Comparison of ENCODE assay signal across 10 mouse cellular contexts in genomic region chr16:4979755-4980380, GRCm38 (mm10). TPM values are rescaled to one million over a fixed set of nuclear protein-coding genes. Genes with fewer than 3 reads are reported as not detected.
A peak's percentile ranks its signal among the peaks of the same experiment; 100 is the strongest.
DNase-seq lines count a peak whose midpoint lies in the region; ATAC-seq and TF ChIP-seq lines count a peak whose summit lies in the region.
"Had no signal": no experiment of that assay in that cellular context is flagged by ENCODE, and none has a peak within 500 bp of the region (broad histone marks: within the 10 kb centered on the region; RNA-seq: fewer than 3 reads in every experiment).

No protein-coding gene starts in this region.

- no peak overlapping the region for H3K27ac ChIP-seq in neural tube, embryonic 11.5 days (ENCODE audit: low read depth, low read length)
- no peak overlapping the region for H3K27ac ChIP-seq in hindbrain, embryonic 14.5 days
- no peak overlapping the region for H3K27ac ChIP-seq in liver, embryonic 14.5 days

- TF ChIP-seq EP300 in liver, embryonic 14.5 days (IDR thresholded peaks at IDR 0.05; ENCODE audit: low read depth): no peak

- H3K27me3 ChIP-seq in neural tube, embryonic 11.5 days (ENCODE audit: control insufficient read depth, insufficient read depth, low read length): no peaks in the 10 kb centered on the region
- no peaks in the 10 kb centered on the region for H3K27me3 ChIP-seq in hindbrain, embryonic 14.5 days (ENCODE audit: control insufficient read depth, insufficient read depth, low read length)
- H3K27me3 ChIP-seq in liver, embryonic 14.5 days (ENCODE audit: control insufficient read depth, insufficient read depth, low read length): no peaks in the 10 kb centered on the region
- H3K27me3 ChIP-seq in splenic B cell, adult 2 months (ENCODE audit: control insufficient read depth, insufficient read depth, low read length, poor library complexity, severe bottlenecking): no peaks in the 10 kb centered on the region
- H3K27me3 ChIP-seq: heart, embryonic 15.5 days had no signal

- no peaks in the 10 kb centered on the region for H3K4me1 ChIP-seq in neural tube, embryonic 11.5 days (ENCODE audit: control insufficient read depth, insufficient read depth, low read length)
- no peaks in the 10 kb centered on the region for H3K4me1 ChIP-seq in hindbrain, embryonic 14.5 days (replicated peaks; ENCODE audit: control insufficient read depth, insufficient read depth, low read length)
- peaks cover 0 to 4% of the 10 kb centered on the region in 2 experiments; a peak in 1 of 4 replicates for H3K4me1 ChIP-seq in liver, embryonic 14.5 days (replicated peaks; ENCODE audit: control insufficient read depth in 2 of 2, insufficient read depth in 2 of 2, low read length in 1 of 2)

- no peak; the same call in 1 of the 2 replicates for ATAC-seq in neural tube, embryonic 11.5 days (ENCODE audit: insufficient read depth, low FRiP score, low TSS enrichment)
- ATAC-seq in hindbrain, embryonic 14.5 days (ENCODE audit: low FRiP score): no peak
- no peak for ATAC-seq in liver, embryonic 14.5 days (ENCODE audit: insufficient read depth)

- H3K9me3 ChIP-seq in neural tube, embryonic 11.5 days (ENCODE audit: control insufficient read depth, low read length): no peaks in the 10 kb centered on the region
- H3K9me3 ChIP-seq in hindbrain, embryonic 14.5 days (ENCODE audit: control insufficient read depth, low read length): no peaks in the 10 kb centered on the region
- H3K9me3 ChIP-seq in liver, embryonic 14.5 days (ENCODE audit: control insufficient read depth, low read length): no peaks in the 10 kb centered on the region
- H3K9me3 ChIP-seq: heart, embryonic 15.5 days had no signal

- peak; percentile 36 for DNase-seq in adrenal gland, adult 2 months
- DNase-seq in adrenal gland, adult 8-10 months: no peak
- peak; percentile 33 for DNase-seq in neural tube, embryonic 11.5 days (ENCODE audit: low spot score)
- DNase-seq in neural tube, embryonic 10.5 days (ENCODE audit: extremely low spot score, low spot score): no peak
- peak; percentile 36 for DNase-seq in hindbrain, embryonic 14.5 days (ENCODE audit: low spot score)
- no peak for DNase-seq in liver, embryonic 14.5 days (ENCODE audit: low read depth in 3 of 3, low spot score in 3 of 3)
- DNase-seq in splenic B cell, adult 2 months (ENCODE audit: low read depth, low spot score): peak; percentile 81
- no peak for DNase-seq in layer of hippocampus, adult 9-10 months (ENCODE audit: low spot score)

- WGBS in neural tube, embryonic 11.5 days: 80% methylated on average over 4 of the region's 4 CpGs
- 72% methylated on average over 4 of the region's 4 CpGs for WGBS in hindbrain, embryonic 14.5 days
- 54% methylated on average over 4 of the region's 4 CpGs for WGBS in liver, embryonic 14.5 days (ENCODE audit: insufficient replicate concordance)

- H3K4me2 ChIP-seq in neural tube, embryonic 11.5 days (ENCODE audit: low read depth): no peak overlapping the region
- H3K4me2 ChIP-seq in hindbrain, embryonic 14.5 days (replicated peaks): no peak overlapping the region
- H3K4me2 ChIP-seq in liver, embryonic 14.5 days (ENCODE audit: low read depth): no peak overlapping the region
- H3K4me2 ChIP-seq: heart, embryonic 15.5 days had no signal

- peak; percentile 77 for TF ChIP-seq CTCF in liver, embryonic 14.5 days (IDR thresholded peaks at IDR 0.05; ENCODE audit: low read depth)

- no peak overlapping the region for H3K4me3 ChIP-seq in neural tube, embryonic 11.5 days (ENCODE audit: low read depth, low read length)
- no peak overlapping the region for H3K4me3 ChIP-seq in hindbrain, embryonic 14.5 days (replicated peaks; ENCODE audit: low read length)
- H3K4me3 ChIP-seq in liver, embryonic 14.5 days (ENCODE audit: insufficient read depth in 1 of 2, low read depth in 2 of 2, low read length in 2 of 2): no peak overlapping the region
- H3K4me3 ChIP-seq: heart, embryonic 15.5 days had no signal

- no peaks in the 10 kb centered on the region for H3K36me3 ChIP-seq in neural tube, embryonic 11.5 days (ENCODE audit: control insufficient read depth, insufficient read depth, low read length)
- no peaks in the 10 kb centered on the region for H3K36me3 ChIP-seq in hindbrain, embryonic 14.5 days (replicated peaks; ENCODE audit: control insufficient read depth, insufficient read depth)
- no peaks in the 10 kb centered on the region for H3K36me3 ChIP-seq in liver, embryonic 14.5 days (replicated peaks; ENCODE audit: control insufficient read depth, insufficient read depth, low read depth)
- H3K36me3 ChIP-seq in splenic B cell, adult 2 months (ENCODE audit: control insufficient read depth, insufficient read depth, low read length, poor library complexity, severe bottlenecking): no peaks in the 10 kb centered on the region
- H3K36me3 ChIP-seq: heart, embryonic 15.5 days had no signal

- H3K9ac ChIP-seq in neural tube, embryonic 11.5 days (ENCODE audit: low read length): no peak overlapping the region
- H3K9ac ChIP-seq in hindbrain, embryonic 14.5 days: no peak overlapping the region
- no peak overlapping the region for H3K9ac ChIP-seq in liver, embryonic 14.5 days (replicated peaks)
- H3K9ac ChIP-seq: heart, embryonic 15.5 days had no signal

RNA-seq across cellular contexts. Expression of gene Anks3, which starts 15.9 kb away (rescaled TPM):
- total RNA-seq in adrenal gland, adult 2 months (2021): 10 to 100 TPM; 30.8 to 33.9 TPM
- 39.2 and 45.3 TPM in 2 replicates for polyA plus RNA-seq in adrenal gland, adult 2 months (2012; rRNA removed)
- total RNA-seq in adrenal gland, adult 8-10 months (2022): 10 to 100 TPM; 48.5 to 79.6 (median 58.6) TPM
- polyA plus RNA-seq in neural tube, embryonic 11.5 days (2014; fragmentation: Nextera tagmentation; extraction: Ambion mirVana): 42.4 and 44.9 TPM in 2 replicates
- 55.9 and 58.5 TPM in 2 replicates for polyA plus RNA-seq in hindbrain, embryonic 14.5 days (2014; fragmentation: Nextera tagmentation; extraction: Ambion mirVana)
- 12.8 and 16.2 TPM in 2 replicates for polyA plus RNA-seq in liver, embryonic 14.5 days (2012; rRNA removed)
- 9.9 and 10.2 TPM in 2 replicates for polyA plus RNA-seq in liver, embryonic 14.5 days (2014; fragmentation: Nextera tagmentation; extraction: Ambion mirVana)

RNA-seq across cellular contexts. Expression of gene Sept12, which starts 17.8 kb away (rescaled TPM):
- total RNA-seq in adrenal gland, adult 2 months (2021): not detected
- not detected in 2 replicates for polyA plus RNA-seq in adrenal gland, adult 2 months (2012; rRNA removed)
- total RNA-seq in adrenal gland, adult 8-10 months (2022): not detected
- polyA plus RNA-seq in neural tube, embryonic 11.5 days (2014; fragmentation: Nextera tagmentation; extraction: Ambion mirVana): not detected in 2 replicates
- polyA plus RNA-seq in hindbrain, embryonic 14.5 days (2014; fragmentation: Nextera tagmentation; extraction: Ambion mirVana): not detected in 2 replicates
- 0.02 TPM in 1 of 2 replicates, not detected in the other for polyA plus RNA-seq in liver, embryonic 14.5 days (2012; rRNA removed)
- not detected in 2 replicates for polyA plus RNA-seq in liver, embryonic 14.5 days (2014; fragmentation: Nextera tagmentation; extraction: Ambion mirVana)
- polyA plus RNA-seq: C2C12; heart, embryonic 15.5 days had no signal

RNA-seq across cellular contexts. Expression of gene Smim22, which starts 27.2 kb away (rescaled TPM):
- total RNA-seq in adrenal gland, adult 2 months (2021): not detected
- 0.38 TPM in 1 of 2 replicates, not detected in the other for polyA plus RNA-seq in adrenal gland, adult 2 months (2012; rRNA removed)
- total RNA-seq in adrenal gland, adult 8-10 months (2022): not detected
- polyA plus RNA-seq in neural tube, embryonic 11.5 days (2014; fragmentation: Nextera tagmentation; extraction: Ambion mirVana): 1.4 TPM in 1 of 2 replicates, not detected in the other
- 4.2 and 4.7 TPM in 2 replicates for polyA plus RNA-seq in hindbrain, embryonic 14.5 days (2014; fragmentation: Nextera tagmentation; extraction: Ambion mirVana)
- polyA plus RNA-seq in liver, embryonic 14.5 days (2012; rRNA removed): 9.1 and 9.7 TPM in 2 replicates
- 4.5 and 7.8 TPM in 2 replicates for polyA plus RNA-seq in liver, embryonic 14.5 days (2014; fragmentation: Nextera tagmentation; extraction: Ambion mirVana)
- polyA plus RNA-seq: C2C12 had no signal

RNA-seq across cellular contexts. Expression of gene Rogdi, which starts 33.5 kb away (rescaled TPM):
- 10 to 100 TPM; 16.9 to 28.1 TPM for total RNA-seq in adrenal gland, adult 2 months (2021)
- 83.9 and 99.3 TPM in 2 replicates for polyA plus RNA-seq in adrenal gland, adult 2 months (2012; rRNA removed)
- total RNA-seq in adrenal gland, adult 8-10 months (2022): 10 to 100 TPM; 24.3 to 50.0 (median 36.7) TPM
- 83.0 and 88.0 TPM in 2 replicates for polyA plus RNA-seq in neural tube, embryonic 11.5 days (2014; fragmentation: Nextera tagmentation; extraction: Ambion mirVana)
- 147 and 154 TPM in 2 replicates for polyA plus RNA-seq in hindbrain, embryonic 14.5 days (2014; fragmentation: Nextera tagmentation; extraction: Ambion mirVana)
- polyA plus RNA-seq in liver, embryonic 14.5 days (2012; rRNA removed): 35.8 and 45.7 TPM in 2 replicates
- polyA plus RNA-seq in liver, embryonic 14.5 days (2014; fragmentation: Nextera tagmentation; extraction: Ambion mirVana): 39.3 and 42.0 TPM in 2 replicates

RNA-seq across cellular contexts. Expression of gene Nudt16l1, which starts 41.3 kb away (rescaled TPM):
- total RNA-seq in adrenal gland, adult 2 months (2021): 10 to 100 TPM; 50.6 to 67.6 TPM
- polyA plus RNA-seq in adrenal gland, adult 2 months (2012; rRNA removed): 125 and 130 TPM in 2 replicates
- 10 to 100 TPM; 75.9 to 85.5 (median 78.3) TPM for total RNA-seq in adrenal gland, adult 8-10 months (2022)
- 140 and 141 TPM in 2 replicates for polyA plus RNA-seq in neural tube, embryonic 11.5 days (2014; fragmentation: Nextera tagmentation; extraction: Ambion mirVana)
- polyA plus RNA-seq in hindbrain, embryonic 14.5 days (2014; fragmentation: Nextera tagmentation; extraction: Ambion mirVana): 122 and 133 TPM in 2 replicates
- polyA plus RNA-seq in liver, embryonic 14.5 days (2012; rRNA removed): 28.8 and 33.0 TPM in 2 replicates
- polyA plus RNA-seq in liver, embryonic 14.5 days (2014; fragmentation: Nextera tagmentation; extraction: Ambion mirVana): 51.8 and 52.1 TPM in 2 replicates

Comparison
In these comparisons a context has a peak if more than half of its experiments do, and no peak if none do; other contexts are left out.
1. DNase-seq: peak in adrenal gland, adult 2 months (single experiment), neural tube, embryonic 11.5 days (single experiment), hindbrain, embryonic 14.5 days (single experiment) and splenic B cell, adult 2 months (single experiment); none in adrenal gland, adult 8-10 months (single experiment), neural tube, embryonic 10.5 days (single experiment), liver, embryonic 14.5 days (0 of 3) and layer of hippocampus, adult 9-10 months (single experiment).